Mouse (Mus musculus): ENCODE results near the gene Lat. TPM values are rescaled to one million over a fixed set of nuclear protein-coding genes. Genes with fewer than 3 reads are reported as not detected.
A peak's percentile ranks its signal among the peaks of the same experiment; 100 is the strongest.

Gene Lat
- total and polyA plus RNA-seq, 2 experiments from 2014 or later = 0.69 TPM; not detected in 1

DNA sequence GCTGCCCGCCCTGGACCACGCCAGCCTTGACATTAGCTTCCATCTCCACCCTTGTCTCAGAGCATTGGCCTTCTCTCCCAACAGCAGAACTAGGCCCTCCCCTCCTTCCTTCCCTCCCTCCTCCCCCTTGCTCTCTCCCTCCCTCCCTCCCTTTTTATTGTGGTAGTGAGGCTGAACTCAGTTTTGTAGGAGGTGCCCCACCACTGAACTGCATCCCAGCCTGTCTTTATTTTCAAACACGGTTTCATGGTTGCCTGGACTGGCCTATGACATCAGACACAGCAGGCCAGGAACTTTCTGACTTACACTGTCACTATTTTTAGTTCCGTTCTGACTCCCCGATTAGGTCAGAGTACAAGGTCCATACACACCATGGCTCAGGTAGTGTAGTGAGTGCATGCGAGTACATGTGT, 29.2 kb downstream of the Lat start:
- Histone ChIP-seq H3K36me3 (ENCODE audit: insufficient read depth, low read length) (no peaks in the 10 kb centered on the region), H3K4me1 (ENCODE audit: insufficient read depth, low read length) (no peaks in the 10 kb centered on the region), H3K4me2 (ENCODE audit: low read depth, low read length, poor library complexity, severe bottlenecking) (no peak overlapping the region), H3K4me3 (ENCODE audit: low read depth, low read length) (no peak overlapping the region), H3K27ac (ENCODE audit: low read depth, low read length) (no peak overlapping the region), H3K9me3 (ENCODE audit: low read length) (no peaks in the 10 kb centered on the region), H3K9ac (replicated peaks; ENCODE audit: low read length, poor library complexity, severe bottlenecking) (no peak overlapping the region), H3K27me3 (ENCODE audit: insufficient read depth, low read length) (no peaks in the 10 kb centered on the region)
- no peak for ATAC-seq (ENCODE audit: low FRiP score)
- DNase-seq (ENCODE audit: low spot score) = no peak
- WGBS = 78% methylated on average over 6 of the region's 6 CpGs
- no peak for TF ChIP-seq CTCF (IDR thresholded peaks at IDR 0.05)

DNA sequence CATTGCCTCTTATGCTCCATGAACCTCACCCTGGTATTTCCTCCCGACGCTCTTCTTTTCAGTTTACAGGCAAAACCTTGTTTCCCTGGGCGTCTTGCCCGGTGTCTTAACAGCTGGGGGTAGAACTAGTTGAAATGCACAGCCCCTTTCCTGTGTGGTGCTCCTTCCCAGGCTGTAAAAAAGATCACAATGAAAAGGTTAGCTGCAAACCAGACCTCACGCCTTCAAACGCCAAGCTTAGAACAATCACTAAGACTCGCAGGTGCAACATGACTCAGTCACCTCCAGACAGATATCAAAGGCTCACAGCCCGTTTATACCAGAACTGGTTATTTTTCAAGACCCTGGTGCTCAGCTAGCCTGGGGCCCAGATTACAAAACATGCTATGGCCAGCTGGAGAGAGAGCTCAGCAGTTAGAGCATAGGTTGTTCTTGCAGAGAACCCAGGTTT, 29.8 kb downstream of the Lat start:
- 70% methylated on average over 8 of the region's 8 CpGs for WGBS

DNA sequence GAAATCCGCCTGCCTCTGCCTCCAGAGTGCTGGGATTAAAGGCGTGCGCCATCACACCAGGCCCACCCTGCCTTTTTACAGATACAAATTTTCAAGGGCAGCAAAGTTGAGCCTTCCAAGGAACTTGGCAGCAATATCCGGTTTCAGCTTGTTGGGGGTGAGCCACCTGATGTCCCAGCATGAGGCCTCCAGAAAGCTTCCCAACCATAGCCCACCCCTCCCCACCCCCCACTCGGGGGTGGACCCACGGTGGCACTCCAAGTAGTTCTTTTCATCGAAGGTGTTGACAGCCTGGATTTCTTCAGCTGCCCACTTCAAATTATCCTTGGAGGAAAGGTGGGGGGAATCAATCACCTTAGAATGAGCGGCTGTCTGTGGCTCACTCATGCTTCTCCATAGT, 30.5 kb downstream of the Lat start:
- no peak for DNase-seq (ENCODE audit: low spot score)
- Histone ChIP-seq H3K4me1 (ENCODE audit: insufficient read depth, low read length) (no peaks in the 10 kb centered on the region), H3K4me3 (ENCODE audit: low read depth, low read length) (no peak overlapping the region), H3K27ac (ENCODE audit: low read depth, low read length) (no peak overlapping the region), H3K27me3 (ENCODE audit: insufficient read depth, low read length) (no peaks in the 10 kb centered on the region), H3K36me3 (ENCODE audit: insufficient read depth, low read length) (no peaks in the 10 kb centered on the region), H3K4me2 (ENCODE audit: low read depth, low read length, poor library complexity, severe bottlenecking) (no peak overlapping the region), H3K9me3 (ENCODE audit: low read length) (no peaks in the 10 kb centered on the region), H3K9ac (replicated peaks; ENCODE audit: low read length, poor library complexity, severe bottlenecking) (no peak overlapping the region)
- ATAC-seq (ENCODE audit: low FRiP score) = no peak
- WGBS = 84% methylated on average over 8 of the region's 8 CpGs
- TF ChIP-seq CTCF (IDR thresholded peaks at IDR 0.05) = no peak

More for the DNA sequence above, 29.8 kb downstream of the Lat start:
- H3K27ac ChIP-seq (ENCODE audit: low read depth, low read length) = no peak overlapping the region
- no peak overlapping the region for H3K9ac ChIP-seq (replicated peaks; ENCODE audit: low read length, poor library complexity, severe bottlenecking)
- no peaks in the 10 kb centered on the region for H3K9me3 ChIP-seq (ENCODE audit: low read length)
- H3K4me3 ChIP-seq (ENCODE audit: low read depth, low read length) = no peak overlapping the region
- no peaks in the 10 kb centered on the region for H3K36me3 ChIP-seq (ENCODE audit: insufficient read depth, low read length)
- no peak for TF ChIP-seq CTCF (IDR thresholded peaks at IDR 0.05)
- H3K4me2 ChIP-seq (ENCODE audit: low read depth, low read length, poor library complexity, severe bottlenecking) = no peak overlapping the region
- H3K27me3 ChIP-seq (ENCODE audit: insufficient read depth, low read length) = no peaks in the 10 kb centered on the region
- no peaks in the 10 kb centered on the region for H3K4me1 ChIP-seq (ENCODE audit: insufficient read depth, low read length)
- DNase-seq (ENCODE audit: low spot score) = no peak
- no peak for ATAC-seq (ENCODE audit: low FRiP score)

- H3K4me2 ChIP-seq (ENCODE audit: low read depth, low read length, poor library complexity, severe bottlenecking) = no peak overlapping the region
- peak; percentile 21 for DNase-seq (ENCODE audit: low spot score)
- H3K36me3 ChIP-seq (ENCODE audit: insufficient read depth, low read length) = no peaks in the 10 kb centered on the region
- H3K9me3 ChIP-seq (ENCODE audit: low read length) = no peaks in the 10 kb centered on the region
- no peaks in the 10 kb centered on the region for H3K4me1 ChIP-seq (ENCODE audit: insufficient read depth, low read length)
- no peaks in the 10 kb centered on the region for H3K27me3 ChIP-seq (ENCODE audit: insufficient read depth, low read length)
- no peak overlapping the region for H3K9ac ChIP-seq (replicated peaks; ENCODE audit: low read length, poor library complexity, severe bottlenecking)
- 81% methylated on average over 1 of the region's 1 CpGs for WGBS
- ATAC-seq (ENCODE audit: low FRiP score) = no peak
- TF ChIP-seq CTCF (IDR thresholded peaks at IDR 0.05) = peak; percentile 49
- H3K4me3 ChIP-seq (ENCODE audit: low read depth, low read length) = no peak overlapping the region
- H3K27ac ChIP-seq (ENCODE audit: low read depth, low read length) = no peak overlapping the region
These were observed 33.8 kb downstream of the Lat start for GRCm38 (mm10) chr7:126335556-126335955.

DNA sequence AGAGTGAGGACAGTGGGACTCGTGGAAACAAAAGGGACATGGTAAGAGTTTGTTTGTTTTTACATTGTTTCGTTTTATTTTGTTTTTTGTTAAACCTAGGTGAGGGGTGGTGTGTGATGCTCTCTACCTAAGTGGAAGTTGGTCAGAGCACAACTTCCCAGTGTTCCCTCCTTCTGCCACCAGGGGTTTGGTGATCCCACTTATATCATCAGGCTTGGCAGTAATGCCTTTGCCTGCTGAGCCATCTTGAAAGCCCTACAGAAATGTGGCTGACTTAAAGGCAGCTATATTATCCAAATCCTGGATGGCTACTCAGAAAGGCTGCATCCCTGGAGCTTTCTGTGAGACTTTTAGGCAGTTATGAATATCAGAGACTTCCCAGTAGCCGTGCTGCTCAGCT, 36.7 kb downstream of the Lat start:
- H3K9me3 ChIP-seq (ENCODE audit: low read length) = no peaks in the 10 kb centered on the region
- no peak for ATAC-seq (ENCODE audit: low FRiP score)
- H3K36me3 ChIP-seq (ENCODE audit: insufficient read depth, low read length) = no peaks in the 10 kb centered on the region
- no peak for TF ChIP-seq CTCF (IDR thresholded peaks at IDR 0.05)
- H3K27ac ChIP-seq (ENCODE audit: low read depth, low read length) = no peak overlapping the region
- no peak overlapping the region for H3K4me3 ChIP-seq (ENCODE audit: low read depth, low read length)
- no peak for DNase-seq (ENCODE audit: low spot score)
- 70% methylated on average over 3 of the region's 3 CpGs for WGBS
- no peaks in the 10 kb centered on the region for H3K27me3 ChIP-seq (ENCODE audit: insufficient read depth, low read length)
- H3K4me2 ChIP-seq (ENCODE audit: low read depth, low read length, poor library complexity, severe bottlenecking) = no peak overlapping the region
- no peaks in the 10 kb centered on the region for H3K4me1 ChIP-seq (ENCODE audit: insufficient read depth, low read length)
- no peak overlapping the region for H3K9ac ChIP-seq (replicated peaks; ENCODE audit: low read length, poor library complexity, severe bottlenecking)

DNA sequence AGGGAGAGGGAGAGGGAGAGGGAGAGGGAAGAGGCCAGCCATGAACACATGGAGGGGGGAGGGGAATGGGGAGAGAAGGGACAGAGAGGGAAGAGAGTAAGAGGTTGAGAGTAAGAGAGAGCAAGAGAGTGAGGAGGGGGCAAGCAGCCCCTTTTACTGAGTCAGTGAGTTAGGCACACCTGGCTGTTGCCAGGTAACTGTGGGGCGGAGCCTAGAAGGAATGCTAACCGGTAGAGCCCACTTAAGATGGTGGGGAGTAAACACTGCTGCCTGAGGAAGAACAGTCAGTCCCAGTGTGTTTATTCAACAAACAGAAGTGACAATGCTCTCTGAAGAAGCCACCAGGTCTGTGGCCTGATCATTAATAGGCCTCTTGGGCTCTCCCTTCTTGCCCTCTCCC, 38.7 kb downstream of the Lat start:
- H3K27ac ChIP-seq (ENCODE audit: low read depth, low read length) = no peak overlapping the region
- 54% methylated on average over 2 of the region's 2 CpGs for WGBS
- H3K4me1 ChIP-seq (ENCODE audit: insufficient read depth, low read length) = no peaks in the 10 kb centered on the region
- no peaks in the 10 kb centered on the region for H3K27me3 ChIP-seq (ENCODE audit: insufficient read depth, low read length)
- H3K36me3 ChIP-seq (ENCODE audit: insufficient read depth, low read length) = no peaks in the 10 kb centered on the region
- DNase-seq (ENCODE audit: low spot score) (no peak), ATAC-seq (ENCODE audit: low FRiP score) (no peak)
- H3K4me2 ChIP-seq (ENCODE audit: low read depth, low read length, poor library complexity, severe bottlenecking) = no peak overlapping the region
- H3K4me3 ChIP-seq (ENCODE audit: low read depth, low read length) = no peak overlapping the region
- no peaks in the 10 kb centered on the region for H3K9me3 ChIP-seq (ENCODE audit: low read length)
- no peak for TF ChIP-seq CTCF (IDR thresholded peaks at IDR 0.05)
- H3K9ac ChIP-seq (replicated peaks; ENCODE audit: low read length, poor library complexity, severe bottlenecking) = no peak overlapping the region
